Mouse (Mus musculus): ENCODE measurements around the gene Btbd10.

DNA sequence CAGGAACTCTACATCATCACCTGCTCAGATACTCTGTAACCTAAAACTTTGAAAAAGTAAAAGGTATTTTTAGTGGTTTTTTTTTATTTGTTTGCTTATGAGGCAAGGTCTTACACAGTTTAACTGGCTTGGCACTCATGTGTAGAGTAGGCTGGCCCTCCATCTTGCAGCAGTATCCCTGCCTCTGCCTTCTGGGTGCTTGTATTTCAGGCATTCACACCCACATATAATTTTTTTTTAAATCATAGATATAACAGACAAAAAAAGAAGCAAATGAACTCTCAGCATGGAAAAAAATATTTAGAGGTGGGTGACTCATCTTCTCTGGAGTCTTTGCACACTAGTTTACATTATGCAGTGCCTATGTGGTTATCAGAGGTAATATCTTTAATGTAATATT is 28.9 kb upstream of the Btbd10 start:
- no peak for TF ChIP-seq CTCF (IDR thresholded peaks at IDR 0.05; ENCODE audit: borderline replicate concordance, extremely low read depth, insufficient read depth, insufficient read length)
- TF ChIP-seq POLR2A (IDR thresholded peaks at IDR 0.05; ENCODE audit: borderline replicate concordance, extremely low read depth, insufficient read depth, insufficient read length, poor library complexity, severe bottlenecking), result no peak
